ENCODE assay signal across 9 mouse cellular contexts in genomic region chr12:53124131-53124530, GRCm38 (mm10).
DNase-seq lines count a peak whose midpoint lies in the region; ATAC-seq lines count a peak whose summit lies in the region.
"Had no signal": no experiment of that assay in that cellular context is flagged by ENCODE, and none has a peak within 500 bp of the region (broad histone marks: within the 10 kb centered on the region; RNA-seq: fewer than 3 reads in every experiment).

No protein-coding gene starts in this region.

- H3K9me3 ChIP-seq in heart, embryonic 10.5 days, result no peaks in the 10 kb centered on the region
- peaks cover 3% of the 10 kb centered on the region; the same call in 1 of the 2 replicates for H3K9me3 ChIP-seq in embryonic facial prominence, embryonic 14.5 days (ENCODE audit: control insufficient read depth, low read length)
- H3K9me3 ChIP-seq: limb, embryonic 13.5 days had no signal

- H3K27ac ChIP-seq in heart, embryonic 10.5 days, result no peak overlapping the region
- H3K27ac ChIP-seq in embryonic facial prominence, embryonic 14.5 days (replicated peaks; ENCODE audit: low read depth, low read length), result 0 out of 2 replicates have a peak overlapping the region, but pooled peaks have one; percentile 11
- H3K27ac ChIP-seq: limb, embryonic 13.5 days had no signal

- no peak overlapping the region for H3K4me2 ChIP-seq in embryonic facial prominence, embryonic 14.5 days (ENCODE audit: low read depth, low read length)
- H3K4me2 ChIP-seq: limb, embryonic 13.5 days had no signal

- H3K9ac ChIP-seq in embryonic facial prominence, embryonic 14.5 days (ENCODE audit: low read depth, low read length), result no peak overlapping the region
- H3K9ac ChIP-seq: limb, embryonic 13.5 days had no signal

- H3K4me1 ChIP-seq in heart, embryonic 10.5 days, result no peaks in the 10 kb centered on the region
- 0 out of 2 replicates have a peak, but pooled peaks cover 8% of the 10 kb centered on the region for H3K4me1 ChIP-seq in embryonic facial prominence, embryonic 14.5 days (ENCODE audit: control insufficient read depth, insufficient read depth, low read length)

- intact Hi-C loops in heart, postnatal 36 days (cut with DNase I), result no loop called here

- DNase-seq in heart, adult 11 months, result peak; percentile 95
- no peak for DNase-seq in heart, embryonic 10.5 days (ENCODE audit: low spot score)
- DNase-seq in embryonic facial prominence, embryonic 14.5 days (ENCODE audit: low spot score), result peak; percentile 87
- DNase-seq in heart, postnatal 36 days, result peak; percentile 31 to 35
- DNase-seq in layer of hippocampus, postnatal 14 days (ENCODE audit: low spot score in 2 of 2), result peak; percentile 24 to 79
- peak; percentile 76 to 78 for DNase-seq in right cerebral cortex, postnatal 10 days (ENCODE audit: low spot score in 2 of 2)
- no peak for DNase-seq in natural killer cell, adult 2 months (ENCODE audit: low spot score in 2 of 2)
- DNase-seq in urinary bladder, postnatal 4 days (ENCODE audit: low spot score in 2 of 2), result no peak

- H3K27me3 ChIP-seq in heart, embryonic 10.5 days (ENCODE audit: insufficient read depth, poor library complexity, severe bottlenecking), result no peaks in the 10 kb centered on the region
- no peaks in the 10 kb centered on the region for H3K27me3 ChIP-seq in embryonic facial prominence, embryonic 14.5 days (replicated peaks; ENCODE audit: control insufficient read depth, insufficient read depth, low read length)
- H3K27me3 ChIP-seq: limb, embryonic 13.5 days had no signal

- H3K36me3 ChIP-seq in heart, embryonic 10.5 days, result no peaks in the 10 kb centered on the region
- no peaks in the 10 kb centered on the region for H3K36me3 ChIP-seq in embryonic facial prominence, embryonic 14.5 days (ENCODE audit: control insufficient read depth, insufficient read depth, low read length)
- H3K36me3 ChIP-seq: limb, embryonic 13.5 days had no signal

- no peak for ATAC-seq in embryonic facial prominence, embryonic 14.5 days (ENCODE audit: low read depth)

- H3K4me3 ChIP-seq in heart, embryonic 10.5 days, result no peak overlapping the region
- H3K4me3 ChIP-seq in embryonic facial prominence, embryonic 14.5 days (ENCODE audit: low read depth, low read length), result no peak overlapping the region
- H3K4me3 ChIP-seq: limb, embryonic 13.5 days had no signal

- 78% methylated on average over 7 of the region's 7 CpGs for WGBS in heart, embryonic 10.5 days
- 46% methylated on average over 7 of the region's 7 CpGs for WGBS in embryonic facial prominence, embryonic 14.5 days

Comparison
In these comparisons a context has a peak if more than half of its experiments do, and no peak if none do; other contexts are left out.
1. DNase-seq: peak in heart, adult 11 months (single experiment), embryonic facial prominence, embryonic 14.5 days (single experiment), heart, postnatal 36 days (2 of 2), layer of hippocampus, postnatal 14 days (2 of 2) and right cerebral cortex, postnatal 10 days (2 of 2); none in heart, embryonic 10.5 days (single experiment), natural killer cell, adult 2 months (0 of 2) and urinary bladder, postnatal 4 days (0 of 2).